Mouse (Mus musculus) myocyte (in vitro differentiated cells): Measurements from ENCODE around the gene Tdrd3. TPM values are rescaled to one million over a fixed set of nuclear protein-coding genes. Genes with fewer than 3 reads are reported as not detected.

Experiments used
- H3K27me3 ChIP-seq: one replicate; pipeline ENCODE4 v1.6.1; 2011; ENCODE audit not compliant: control insufficient read depth, insufficient read depth, insufficient read length
- H3K36me3 ChIP-seq: one replicate; pipeline ENCODE4 v1.6.1; 2011; ENCODE audit not compliant: control insufficient read depth, insufficient read depth
- H3K4me2 ChIP-seq: one replicate; pipeline ENCODE4 v1.6.1; 2011; ENCODE audit warnings: low read depth, control low read depth
- H3K4me3 ChIP-seq: one replicate; pipeline ENCODE4 v1.5.1; 2011; ENCODE audit warnings: mild to moderate bottlenecking, control low read depth, moderate library complexity
- H3K79me2 ChIP-seq: one replicate; pipeline ENCODE4 v1.6.1; 2011; ENCODE audit not compliant: control insufficient read depth, insufficient read depth
- H3ac ChIP-seq: one replicate; pipeline ENCODE4 v1.6.1; 2011; ENCODE audit not compliant: control insufficient read depth, insufficient read length
- CEBPB ChIP-seq: IDR thresholded peaks from 2 replicates; pipeline ENCODE4 v1.6.1; 2011; ENCODE audit warnings: mild to moderate bottlenecking, moderate library complexity; ENCODE audit not compliant: poor library complexity, insufficient read depth, severe bottlenecking
- E2F4 ChIP-seq: IDR thresholded peaks from one replicate; pipeline ENCODE4 v1.6.1; 2011; ENCODE audit warnings: mild to moderate bottlenecking, control low read depth, moderate library complexity; ENCODE audit not compliant: insufficient read depth
- MAX ChIP-seq: IDR thresholded peaks from one replicate; pipeline ENCODE4 v1.6.1; 2011; ENCODE audit warnings: low read depth, mild to moderate bottlenecking, control low read depth
- MYOD1 ChIP-seq, 3 experiments: IDR thresholded peaks; one replicate each; pipeline ENCODE4 v1.6.1; 2011; ENCODE audit warnings: control low read depth in 2 of 3, low read depth in 2 of 3, mild to moderate bottlenecking in 2 of 3, moderate library complexity in 1 of 3; ENCODE audit not compliant: insufficient read length in 2 of 3, control insufficient read depth in 1 of 3
- MYOG ChIP-seq, 3 experiments: IDR thresholded peaks; one replicate each; pipeline ENCODE4 v1.6.1; 2011; ENCODE audit warnings: control low read depth in 2 of 3, low read depth in 2 of 3, mild to moderate bottlenecking in 2 of 3; ENCODE audit not compliant: insufficient read length in 2 of 3, control insufficient read depth in 1 of 3, insufficient read depth in 1 of 3
- POLR2A ChIP-seq: IDR thresholded peaks from one replicate; pipeline ENCODE4 v1.6.1; 2011; ENCODE audit warnings: low read depth, mild to moderate bottlenecking, control low read depth, moderate library complexity; ENCODE audit not compliant: insufficient read length
- POLR2AphosphoS2 ChIP-seq: IDR thresholded peaks from one replicate; pipeline ENCODE4 v1.6.1; 2011; ENCODE audit warnings: low read depth, control low read depth; ENCODE audit not compliant: insufficient read length
- REST ChIP-seq: IDR thresholded peaks from one replicate; pipeline ENCODE4 v1.6.1; 2011; ENCODE audit warnings: mild to moderate bottlenecking, control low read depth, moderate library complexity; ENCODE audit not compliant: insufficient read depth, insufficient read length
- SRF ChIP-seq: IDR thresholded peaks from one replicate; pipeline ENCODE4 v1.6.1; 2011; ENCODE audit warnings: low read depth; ENCODE audit not compliant: control insufficient read depth, insufficient read length
- TCF12 ChIP-seq: IDR thresholded peaks from one replicate; pipeline ENCODE4 v1.6.1; 2011; ENCODE audit warnings: mild to moderate bottlenecking, control low read depth; ENCODE audit not compliant: poor library complexity, insufficient read depth, severe bottlenecking
- TCF3 ChIP-seq: IDR thresholded peaks from one replicate; pipeline ENCODE4 v1.6.1; 2011; ENCODE audit warnings: low read depth, control low read depth; ENCODE audit not compliant: insufficient read length
- USF1 ChIP-seq: IDR thresholded peaks from one replicate; pipeline ENCODE4 v1.6.1; 2011; ENCODE audit warnings: low read depth, mild to moderate bottlenecking, control low read depth, moderate library complexity
- polyA plus RNA-seq: library from polyadenylated mRNA; unstranded; fragments of >200 nt; fragmentation: generic; extraction: Trizol; gene quantifications from one replicate; pipeline ENCODE4 v1.2.1, GENCODE M21; 2012; ENCODE audit warnings: missing spikeins

Gene Tdrd3
- polyA plus RNA-seq, 1 experiment = 5.1 TPM

- Histone ChIP-seq H3K36me3 (no peaks in the 10 kb centered on the region), H3K4me2 (peak overlapping the region; percentile 87), H3K79me2 (no peaks in the 10 kb centered on the region), H3ac (no peak overlapping the region), H3K27me3 (no peaks in the 10 kb centered on the region), H3K4me3 (peak overlapping the region; percentile 18)
- TF ChIP-seq MAX = no peak
- TF ChIP-seq POLR2A = no peak
- no peak for TF ChIP-seq TCF12
- no peak for TF ChIP-seq MYOD1 (IDR thresholded peaks at IDR 0.05; ENCODE audit: control insufficient read depth in 1 of 3, insufficient read length in 2 of 3, low read depth in 2 of 3)
- no peak for TF ChIP-seq USF1
- no peak for TF ChIP-seq SRF
- TF ChIP-seq REST = no peak
- no peak for TF ChIP-seq CEBPB
- no peak for TF ChIP-seq E2F4
Measured at GRCm38 (mm10) chr14:87568447-87568908, 152.0 kb downstream of the Tdrd3 start.

DNA sequence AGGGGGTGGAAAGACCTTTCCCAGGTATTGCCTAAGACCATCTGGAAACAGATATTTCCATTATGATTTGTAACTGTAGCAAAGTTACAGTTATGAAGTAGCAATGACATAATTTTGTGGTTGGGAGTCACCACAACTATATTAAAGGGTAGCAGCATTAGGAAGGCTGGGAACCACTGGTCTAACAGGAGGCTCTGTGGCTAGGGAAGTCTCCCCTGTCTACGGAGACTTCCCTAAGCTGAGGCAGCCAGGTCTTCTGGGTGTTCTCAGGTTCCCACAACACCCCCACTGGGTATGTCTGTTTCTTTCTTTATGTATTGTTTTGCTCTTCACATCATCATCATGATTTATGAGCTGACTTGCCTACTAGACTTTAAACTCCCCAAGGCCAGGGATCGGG, 153.0 kb downstream of the Tdrd3 start:
- Histone ChIP-seq H3ac (no peak overlapping the region), H3K79me2 (no peaks in the 10 kb centered on the region), H3K27me3 (no peaks in the 10 kb centered on the region), H3K4me2 (peak overlapping the region; percentile 87), H3K36me3 (no peaks in the 10 kb centered on the region), H3K4me3 (no peak overlapping the region)
- TF ChIP-seq E2F4 = no peak
- TF ChIP-seq SRF = no peak
- TF ChIP-seq POLR2AphosphoS2 = no peak
- no peak for TF ChIP-seq REST
- no peak for TF ChIP-seq MYOG (IDR thresholded peaks at IDR 0.05; ENCODE audit: control insufficient read depth in 1 of 3, insufficient read depth in 1 of 3, insufficient read length in 2 of 3, low read depth in 2 of 3)
- TF ChIP-seq TCF3 = no peak
- TF ChIP-seq TCF12 = no peak

GRCm38 (mm10) chr14:87572453-87572852, 156.0 kb downstream of the Tdrd3 start:
- Histone ChIP-seq H3K4me3 (no peak overlapping the region), H3K4me2 (no peak overlapping the region)

GRCm38 (mm10) chr14:87582610-87583009, 166.2 kb downstream of the Tdrd3 start:
- TF ChIP-seq SRF (no peak), TCF3 (no peak), POLR2AphosphoS2 (no peak), MYOD1 (IDR thresholded peaks at IDR 0.05; ENCODE audit: control insufficient read depth in 1 of 3, insufficient read length in 2 of 3, low read depth in 2 of 3) (no peak), MYOG (IDR thresholded peaks at IDR 0.05; ENCODE audit: control insufficient read depth in 1 of 3, insufficient read depth in 1 of 3, insufficient read length in 2 of 3, low read depth in 2 of 3) (no peak), REST (no peak), TCF12 (no peak), E2F4 (no peak), POLR2A (no peak), MAX (no peak), USF1 (no peak), CEBPB (no peak)
- Histone ChIP-seq H3K36me3 (no peaks in the 10 kb centered on the region), H3K27me3 (no peaks in the 10 kb centered on the region)

More at GRCm38 (mm10) chr14:87572453-87572852, 156.0 kb downstream of the Tdrd3 start:
- TF ChIP-seq CEBPB = no peak
- Histone ChIP-seq H3K27me3 (no peaks in the 10 kb centered on the region), H3K79me2 (no peaks in the 10 kb centered on the region), H3ac (no peak overlapping the region), H3K36me3 (no peaks in the 10 kb centered on the region)

More at GRCm38 (mm10) chr14:87582610-87583009, 166.2 kb downstream of the Tdrd3 start:
- Histone ChIP-seq H3K4me2 (no peak overlapping the region), H3K4me3 (no peak overlapping the region), H3ac (no peak overlapping the region), H3K79me2 (no peaks in the 10 kb centered on the region)
